Mouse (Mus musculus) ES-E14 (cell line): Measurements from ENCODE around the gene Pigl. TPM values are rescaled to one million over a fixed set of nuclear protein-coding genes. Genes with fewer than 3 reads are reported as not detected.

Experiments used
- DNase-seq: peaks from one replicate; pipeline ENCODE4 v3.0.0-alpha.2; 2013; ENCODE audit warnings: low read depth, low spot score
- H3K27ac ChIP-seq: 2 replicates; pipeline ENCODE4 v1.5.1; 2012; ENCODE audit warnings: low read depth, mild to moderate bottlenecking, low read length, moderate library complexity, mixed read lengths; ENCODE audit not compliant: poor library complexity, insufficient read depth, severe bottlenecking
- H3K36me3 ChIP-seq: 2 replicates; pipeline ENCODE4 v1.6.1; 2012; ENCODE audit warnings: mild to moderate bottlenecking, low read length, moderate library complexity, mixed read lengths; ENCODE audit not compliant: control insufficient read depth, poor library complexity, insufficient read depth, severe bottlenecking
- H3K4me1 ChIP-seq, 2 experiments: fragments of 150-350 bp in 1 of 2; sonication (generic) in 1 of 2; 2 replicates each; pipeline ENCODE4 v1.6.1; 2012; ENCODE audit warnings: low read length in 2 of 2, mild to moderate bottlenecking in 1 of 2, mixed read lengths in 1 of 2; ENCODE audit not compliant: control insufficient read depth in 2 of 2, insufficient read depth in 2 of 2, poor library complexity in 1 of 2
- H3K4me3 ChIP-seq, 2 experiments: fragments of 150-350 bp in 1 of 2; sonication (generic) in 1 of 2; 2 replicates each; pipeline ENCODE4 v1.5.1; 2012; ENCODE audit warnings: low read length in 2 of 2, low read depth in 1 of 2, mild to moderate bottlenecking in 1 of 2, mixed read lengths in 1 of 2; ENCODE audit not compliant: insufficient read depth in 1 of 2, poor library complexity in 1 of 2, severe bottlenecking in 1 of 2
- H3K9ac ChIP-seq: 2 replicates; pipeline ENCODE4 v1.6.1; 2012; ENCODE audit warnings: low read depth, mild to moderate bottlenecking, low read length, mixed read lengths; ENCODE audit not compliant: poor library complexity, insufficient read depth, severe bottlenecking
- H3K9me3 ChIP-seq: fragments of 150-350 bp; sonication (generic); 2 replicates; pipeline ENCODE4 v1.6.1; 2012; ENCODE audit warnings: low read depth, mild to moderate bottlenecking, low read length; ENCODE audit not compliant: control insufficient read depth, insufficient read depth
- CHD2 ChIP-seq: IDR thresholded peaks from 2 replicates; pipeline ENCODE4 v1.6.1; 2014; ENCODE audit warnings: mild to moderate bottlenecking, low read depth, low read length, inconsistent platforms
- HCFC1 ChIP-seq: IDR thresholded peaks from 2 replicates; pipeline ENCODE4 v1.6.1; 2012; ENCODE audit warnings: low read length, inconsistent platforms, borderline replicate concordance; ENCODE audit not compliant: insufficient read depth
- MAFK ChIP-seq: IDR thresholded peaks from 2 replicates; pipeline ENCODE4 v1.6.1; 2014; ENCODE audit warnings: mild to moderate bottlenecking, low read depth, low read length, inconsistent platforms; ENCODE audit not compliant: insufficient read depth
- ZC3H11A ChIP-seq: IDR thresholded peaks from 2 replicates; pipeline ENCODE4 v1.6.1; 2012; ENCODE audit warnings: low read depth, mild to moderate bottlenecking, inconsistent platforms, low read length, borderline replicate concordance
- ZNF384 ChIP-seq: IDR thresholded peaks from 2 replicates; pipeline ENCODE4 v1.6.1; 2012; ENCODE audit warnings: low read depth, low read length, inconsistent platforms
- in situ Hi-C, 2 experiments: fragments of 600-800 bp; cut with MboI; formaldehyde crosslinking; loops; one replicate each; pipeline ENCODE4 v1.15.1; 2025; ENCODE audit warnings: low sequenced_read_pairs in 2 of 2, inconsistent platforms in 1 of 2; ENCODE audit not compliant: unreplicated experiment in 2 of 2
- total RNA-seq: library from RNA; depleted of rRNA; stranded (reverse); fragments of 300-350 nt; gene quantifications from 2 replicates; pipeline ENCODE4 v1.2.3, GENCODE M21; 2012

The Pigl gene
- total RNA-seq, 1 experiment, result 25.8 TPM

GRCm38 (mm10) chr11:62554934-62555517 lies 96.8 kb downstream of the Pigl start:
- Histone ChIP-seq H3K36me3 (peaks cover 6% of the 10 kb centered on the region), H3K4me3 (no peak overlapping the region; a peak in 1 of 4 replicates), H3K27ac (no peak overlapping the region), H3K4me1 (no peaks in the 10 kb centered on the region; a peak in 1 of 4 replicates), H3K9ac (no peak overlapping the region), H3K9me3 (no peaks in the 10 kb centered on the region)
- TF ChIP-seq ZNF384, result no peak
- in situ Hi-C loops, result no loop called here
- DNase-seq, result no peak

DNA sequence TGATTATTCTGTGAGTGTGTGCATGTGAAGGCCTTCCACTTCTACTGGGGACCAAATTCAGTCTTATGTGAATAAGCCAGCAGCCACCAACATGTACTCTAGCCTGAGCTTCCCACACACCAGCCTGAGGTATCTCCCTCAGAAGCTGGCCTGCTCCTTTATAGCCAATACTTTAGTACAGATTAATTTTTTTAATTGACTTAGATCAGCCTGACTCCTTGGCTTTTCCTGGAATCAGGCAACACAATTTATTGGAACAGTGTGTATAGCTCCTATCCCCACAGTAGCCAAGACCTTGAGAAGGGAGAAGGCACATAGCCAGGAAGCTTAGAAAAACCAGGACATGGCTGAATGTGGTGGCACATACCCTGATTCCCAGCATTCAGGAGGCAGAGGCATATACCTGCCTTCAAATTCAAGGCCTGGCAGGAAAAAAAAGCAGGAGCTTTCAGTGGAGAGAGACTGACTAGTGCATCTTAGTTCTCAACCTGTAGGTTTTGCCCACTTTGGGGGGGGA lies 97.7 kb downstream of the Pigl start:
- H3K27ac ChIP-seq, result no peak overlapping the region
- H3K36me3 ChIP-seq, result peaks cover 6% of the 10 kb centered on the region
- no peaks in the 10 kb centered on the region for H3K9me3 ChIP-seq
- no peak overlapping the region for H3K9ac ChIP-seq
- no peak for DNase-seq
- in situ Hi-C loops, result no loop called here
- TF ChIP-seq ZC3H11A, result no peak
- no peak overlapping the region for H3K4me3 ChIP-seq
- no peaks in the 10 kb centered on the region; a peak in 1 of 4 replicates for H3K4me1 ChIP-seq

- H3K27ac ChIP-seq, result no peak overlapping the region
- no peaks in the 10 kb centered on the region for H3K9me3 ChIP-seq
- TF ChIP-seq MAFK, result no peak
- TF ChIP-seq HCFC1, result no peak
- TF ChIP-seq ZC3H11A, result no peak
- no peak for TF ChIP-seq ZNF384
- no peak for TF ChIP-seq CHD2
- no peak for DNase-seq
- H3K36me3 ChIP-seq, result peaks cover 6% of the 10 kb centered on the region
- H3K9ac ChIP-seq, result no peak overlapping the region
- in situ Hi-C loops, result no loop called here
- H3K4me1 ChIP-seq, result no peaks in the 10 kb centered on the region; a peak in 1 of 4 replicates
- H3K4me3 ChIP-seq, result no peak overlapping the region
Measured at GRCm38 (mm10) chr11:62557205-62557604, 98.9 kb downstream of the Pigl start.

DNA sequence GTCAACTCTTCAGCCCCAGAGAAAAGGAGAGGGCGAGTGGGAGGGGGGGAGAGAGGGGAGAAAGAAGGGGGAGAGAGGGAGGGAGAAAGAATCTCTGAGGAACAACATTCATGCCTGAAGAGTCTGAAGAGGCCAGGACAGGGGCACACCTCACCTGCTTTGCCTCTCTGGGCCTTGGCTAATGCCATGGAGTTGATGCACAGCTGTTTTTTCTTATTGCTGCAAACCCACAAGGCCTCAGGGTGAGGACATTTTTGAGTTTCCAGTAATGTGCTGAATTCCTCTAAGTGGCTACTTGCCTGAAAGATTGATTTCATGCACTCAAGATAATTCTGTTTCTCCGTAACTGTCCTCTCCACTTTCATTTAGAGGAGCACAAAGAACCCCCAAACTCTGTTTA lies 99.9 kb downstream of the Pigl start:
- H3K36me3 ChIP-seq, result peaks cover 2% of the 10 kb centered on the region; the same call in 1 of the 2 replicates
- in situ Hi-C loops, result no loop called here
- H3K9ac ChIP-seq, result no peak overlapping the region
- DNase-seq, result no peak
- no peak overlapping the region for H3K27ac ChIP-seq
- no peaks in the 10 kb centered on the region; a peak in 1 of 4 replicates for H3K4me1 ChIP-seq
- TF ChIP-seq MAFK, result no peak
- TF ChIP-seq HCFC1, result no peak
- H3K4me3 ChIP-seq, result no peak overlapping the region
- no peaks in the 10 kb centered on the region for H3K9me3 ChIP-seq

DNA sequence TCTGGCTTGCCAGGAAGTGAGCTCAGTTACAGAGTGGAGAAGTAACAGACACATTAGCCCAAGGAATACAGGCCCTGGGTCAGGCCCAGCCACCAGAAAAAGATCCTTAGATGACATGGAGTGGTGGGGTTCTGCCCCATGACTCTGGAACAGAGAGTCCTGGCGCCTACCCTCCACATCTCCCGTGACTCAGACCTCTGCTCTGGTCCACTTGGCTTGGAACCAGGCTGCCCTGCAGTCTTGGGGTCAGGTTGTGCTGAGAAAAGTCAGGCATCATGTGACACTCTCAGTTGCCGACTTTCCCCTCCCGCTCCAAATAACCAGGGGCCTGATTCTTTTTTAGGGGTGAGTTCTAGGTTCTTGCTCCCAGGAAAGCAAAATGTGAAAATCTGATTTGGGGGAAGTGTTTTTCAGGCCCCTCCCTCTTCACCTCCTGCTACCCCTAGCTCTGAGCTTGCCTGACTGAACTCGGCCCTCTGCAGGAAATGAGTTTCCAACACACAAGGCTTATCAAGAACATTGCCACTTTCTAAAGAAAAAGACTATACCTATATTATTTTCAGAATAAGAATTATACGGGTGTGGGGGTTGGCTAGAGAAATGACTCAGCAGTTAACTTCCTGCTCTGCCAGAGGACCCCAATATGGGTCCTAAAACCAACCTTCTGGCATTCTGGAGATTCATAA lies 100.8 kb downstream of the Pigl start:
- H3K9ac ChIP-seq, result no peak overlapping the region
- TF ChIP-seq ZC3H11A (no peak), HCFC1 (no peak), MAFK (no peak), ZNF384 (no peak), CHD2 (no peak)
- no peak for DNase-seq
- in situ Hi-C loops, result no loop called here
- no peaks in the 10 kb centered on the region; the same call in 1 of the 2 replicates for H3K36me3 ChIP-seq
- no peaks in the 10 kb centered on the region for H3K9me3 ChIP-seq
- no peak overlapping the region for H3K4me3 ChIP-seq
- H3K4me1 ChIP-seq, result no peaks in the 10 kb centered on the region; a peak in 1 of 4 replicates
- no peak overlapping the region for H3K27ac ChIP-seq
